Mouse (Mus musculus): ENCODE measurements around the gene Gm48551. TPM values are rescaled to one million over a fixed set of nuclear protein-coding genes. Genes with fewer than 3 reads are reported as not detected.

Gene Gm48551
- polyA plus RNA-seq, 1 experiment from 2014 or later = 2.6 TPM

- H3K9ac ChIP-seq (ENCODE audit: low read length) = no peak overlapping the region
- H3K9me3 ChIP-seq (replicated peaks; ENCODE audit: control insufficient read depth, low read length) = no peaks in the 10 kb centered on the region
- H3K27ac ChIP-seq (ENCODE audit: low read length) = no peak overlapping the region
- 86% methylated on average over 3 of the region's 3 CpGs for WGBS
- peaks cover 45% of the 10 kb centered on the region for H3K4me1 ChIP-seq (ENCODE audit: control insufficient read depth, insufficient read depth, low read length)
- no peaks in the 10 kb centered on the region for H3K27me3 ChIP-seq (ENCODE audit: control insufficient read depth, insufficient read depth, low read length)
- no peak overlapping the region for H3K4me2 ChIP-seq (ENCODE audit: low read depth, low read length)
- no peak for ATAC-seq (replicated peaks; ENCODE audit: extremely low read depth, insufficient read depth, low FRiP score)
- no peak overlapping the region for H3K4me3 ChIP-seq (ENCODE audit: low read length)
- H3K36me3 ChIP-seq (ENCODE audit: control insufficient read depth, insufficient read depth) = peaks cover 7% of the 10 kb centered on the region
Observed at GRCm38 (mm10) chr10:81422661-81423217, 38.5 kb downstream of the Gm48551 start.

GRCm38 (mm10) chr10:81423476-81424245 lies 39.4 kb downstream of the Gm48551 start:
- Histone ChIP-seq H3K9me3 (replicated peaks; ENCODE audit: control insufficient read depth, low read length) (no peaks in the 10 kb centered on the region), H3K36me3 (ENCODE audit: control insufficient read depth, insufficient read depth) (peaks cover 7% of the 10 kb centered on the region), H3K27ac (ENCODE audit: low read length) (no peak overlapping the region), H3K27me3 (ENCODE audit: control insufficient read depth, insufficient read depth, low read length) (no peaks in the 10 kb centered on the region), H3K9ac (ENCODE audit: low read length) (peak overlapping the region; percentile 39), H3K4me1 (ENCODE audit: control insufficient read depth, insufficient read depth, low read length) (peaks cover 36% of the 10 kb centered on the region), H3K4me3 (ENCODE audit: low read length) (peak overlapping the region; percentile 80), H3K4me2 (ENCODE audit: low read depth, low read length) (peak overlapping the region; percentile 97)
- ATAC-seq (replicated peaks; ENCODE audit: extremely low read depth, insufficient read depth, low FRiP score) = no peak
- 65% methylated on average over 4 of the region's 4 CpGs for WGBS

- Histone ChIP-seq H3K4me1 (ENCODE audit: control insufficient read depth, insufficient read depth, low read length) (peaks cover 35% of the 10 kb centered on the region), H3K4me3 (ENCODE audit: low read length) (peak overlapping the region; percentile 80), H3K9ac (ENCODE audit: low read length) (peak overlapping the region; percentile 85), H3K27me3 (ENCODE audit: control insufficient read depth, insufficient read depth, low read length) (no peaks in the 10 kb centered on the region), H3K9me3 (replicated peaks; ENCODE audit: control insufficient read depth, low read length) (no peaks in the 10 kb centered on the region), H3K27ac (ENCODE audit: low read length) (peak overlapping the region; percentile 79), H3K36me3 (ENCODE audit: control insufficient read depth, insufficient read depth) (peaks cover 7% of the 10 kb centered on the region), H3K4me2 (ENCODE audit: low read depth, low read length) (peak overlapping the region; percentile 97)
- WGBS = 10% methylated on average over 24 of the region's 25 CpGs
- ATAC-seq (replicated peaks; ENCODE audit: extremely low read depth, insufficient read depth, low FRiP score) = 0 out of 2 replicates have a peak, but pooled peaks have one; percentile 21
Observed at GRCm38 (mm10) chr10:81424246-81425051, 40.2 kb downstream of the Gm48551 start.

GRCm38 (mm10) chr10:81425236-81425850 lies 41.1 kb downstream of the Gm48551 start:
- Histone ChIP-seq H3K4me3 (ENCODE audit: low read length) (peak overlapping the region; percentile 80), H3K36me3 (ENCODE audit: control insufficient read depth, insufficient read depth) (peaks cover 3% of the 10 kb centered on the region; the same call in 1 of the 2 replicates), H3K27me3 (ENCODE audit: control insufficient read depth, insufficient read depth, low read length) (no peaks in the 10 kb centered on the region), H3K9ac (ENCODE audit: low read length) (peak overlapping the region; percentile 85), H3K4me2 (ENCODE audit: low read depth, low read length) (peak overlapping the region; percentile 97), H3K27ac (ENCODE audit: low read length) (peak overlapping the region; percentile 79), H3K9me3 (replicated peaks; ENCODE audit: control insufficient read depth, low read length) (no peaks in the 10 kb centered on the region), H3K4me1 (ENCODE audit: control insufficient read depth, insufficient read depth, low read length) (peaks cover 38% of the 10 kb centered on the region)
- 40% methylated on average over 10 of the region's 10 CpGs for WGBS
- ATAC-seq (replicated peaks; ENCODE audit: extremely low read depth, insufficient read depth, low FRiP score) = no peak

GRCm38 (mm10) chr10:81426081-81426671 lies 41.9 kb downstream of the Gm48551 start:
- Histone ChIP-seq H3K9ac (ENCODE audit: low read length) (peak overlapping the region; percentile 85), H3K4me1 (ENCODE audit: control insufficient read depth, insufficient read depth, low read length) (peaks cover 39% of the 10 kb centered on the region), H3K27ac (ENCODE audit: low read length) (peak overlapping the region; percentile 59), H3K4me2 (ENCODE audit: low read depth, low read length) (peak overlapping the region; percentile 97), H3K4me3 (ENCODE audit: low read length) (peak overlapping the region; percentile 80), H3K9me3 (replicated peaks; ENCODE audit: control insufficient read depth, low read length) (no peaks in the 10 kb centered on the region), H3K27me3 (ENCODE audit: control insufficient read depth, insufficient read depth, low read length) (no peaks in the 10 kb centered on the region), H3K36me3 (ENCODE audit: control insufficient read depth, insufficient read depth) (no peaks in the 10 kb centered on the region)
- ATAC-seq (replicated peaks; ENCODE audit: extremely low read depth, insufficient read depth, low FRiP score) = no peak
- 3% methylated on average over 25 of the region's 33 CpGs for WGBS

- no peaks in the 10 kb centered on the region for H3K27me3 ChIP-seq (ENCODE audit: control insufficient read depth, insufficient read depth, low read length)
- H3K9me3 ChIP-seq (replicated peaks; ENCODE audit: control insufficient read depth, low read length) = no peaks in the 10 kb centered on the region
- 1% methylated on average over 36 of the region's 38 CpGs for WGBS
- no peaks in the 10 kb centered on the region for H3K36me3 ChIP-seq (ENCODE audit: control insufficient read depth, insufficient read depth)
- H3K27ac ChIP-seq (ENCODE audit: low read length) = peak overlapping the region; percentile 59
- peak overlapping the region; percentile 85 for H3K9ac ChIP-seq (ENCODE audit: low read length)
- H3K4me1 ChIP-seq (ENCODE audit: control insufficient read depth, insufficient read depth, low read length) = peaks cover 44% of the 10 kb centered on the region
- H3K4me3 ChIP-seq (ENCODE audit: low read length) = peak overlapping the region; percentile 80
- peak overlapping the region; percentile 97 for H3K4me2 ChIP-seq (ENCODE audit: low read depth, low read length)
- ATAC-seq (replicated peaks; ENCODE audit: extremely low read depth, insufficient read depth, low FRiP score) = no peak
Observed at GRCm38 (mm10) chr10:81426897-81427296, 42.6 kb downstream of the Gm48551 start.

- Histone ChIP-seq H3K4me1 (ENCODE audit: control insufficient read depth, insufficient read depth, low read length) (peaks cover 44% of the 10 kb centered on the region), H3K27me3 (ENCODE audit: control insufficient read depth, insufficient read depth, low read length) (no peaks in the 10 kb centered on the region), H3K9ac (ENCODE audit: low read length) (peak overlapping the region; percentile 85), H3K9me3 (replicated peaks; ENCODE audit: control insufficient read depth, low read length) (no peaks in the 10 kb centered on the region), H3K4me3 (ENCODE audit: low read length) (peak overlapping the region; percentile 80), H3K36me3 (ENCODE audit: control insufficient read depth, insufficient read depth) (no peaks in the 10 kb centered on the region), H3K4me2 (ENCODE audit: low read depth, low read length) (peak overlapping the region; percentile 97), H3K27ac (ENCODE audit: low read length) (no peak overlapping the region)
- no peak for ATAC-seq (replicated peaks; ENCODE audit: extremely low read depth, insufficient read depth, low FRiP score)
- WGBS = 36% methylated on average over 3 of the region's 3 CpGs
Observed at GRCm38 (mm10) chr10:81427327-81427726, 43.1 kb downstream of the Gm48551 start.

GRCm38 (mm10) chr10:81427804-81428506 lies 43.7 kb downstream of the Gm48551 start:
- no peaks in the 10 kb centered on the region for H3K9me3 ChIP-seq (replicated peaks; ENCODE audit: control insufficient read depth, low read length)
- no peaks in the 10 kb centered on the region for H3K36me3 ChIP-seq (ENCODE audit: control insufficient read depth, insufficient read depth)
- ATAC-seq (replicated peaks; ENCODE audit: extremely low read depth, insufficient read depth, low FRiP score) = no peak
- no peak overlapping the region for H3K4me2 ChIP-seq (ENCODE audit: low read depth, low read length)
- H3K9ac ChIP-seq (ENCODE audit: low read length) = no peak overlapping the region
- H3K27me3 ChIP-seq (ENCODE audit: control insufficient read depth, insufficient read depth, low read length) = no peaks in the 10 kb centered on the region
- no peak overlapping the region for H3K27ac ChIP-seq (ENCODE audit: low read length)
- WGBS = 82% methylated on average over 8 of the region's 8 CpGs
- H3K4me1 ChIP-seq (ENCODE audit: control insufficient read depth, insufficient read depth, low read length) = peaks cover 48% of the 10 kb centered on the region
- H3K4me3 ChIP-seq (ENCODE audit: low read length) = no peak overlapping the region
